Mouse (Mus musculus): Measurements from ENCODE around the gene Gm20388. TPM values are rescaled to one million over a fixed set of nuclear protein-coding genes. Genes with fewer than 3 reads are reported as not detected.

Gene Gm20388
- total RNA-seq, 2 experiments from 2014 or later: 12.7 TPM; not detected in 1

- no peak for DNase-seq
These were observed 818.0 kb downstream of the Gm20388 start for GRCm38 (mm10) chr8:120728488-120729160.

- no peak for DNase-seq
These were observed 820.9 kb downstream of the Gm20388 start for GRCm38 (mm10) chr8:120731582-120731981.

- DNase-seq: no peak
These were observed 821.4 kb downstream of the Gm20388 start for GRCm38 (mm10) chr8:120732068-120732467.

- peak; percentile 75 to 83 for DNase-seq
These were observed 825.3 kb downstream of the Gm20388 start, which contains the start of gene Irf8 for GRCm38 (mm10) chr8:120735770-120736481. Irf8 (plus strand) TSS chr8:120736358.

GRCm38 (mm10) chr8:120736486-120736885 lies 825.8 kb downstream of the Gm20388 start:
- no peak for DNase-seq

- DNase-seq: no peak
These were observed 826.5 kb downstream of the Gm20388 start for GRCm38 (mm10) chr8:120737166-120737565.

- DNase-seq: no peak
These were observed 828.1 kb downstream of the Gm20388 start for GRCm38 (mm10) chr8:120738771-120739170.

GRCm38 (mm10) chr8:120739526-120739925 lies 828.9 kb downstream of the Gm20388 start:
- no peak for DNase-seq

GRCm38 (mm10) chr8:120740579-120740978 lies 829.9 kb downstream of the Gm20388 start:
- DNase-seq: no peak

GRCm38 (mm10) chr8:120741001-120741400 lies 830.4 kb downstream of the Gm20388 start:
- DNase-seq: no peak

- DNase-seq: no peak
These were observed 831.3 kb downstream of the Gm20388 start for GRCm38 (mm10) chr8:120741815-120742530.

- DNase-seq: no peak
These were observed 832.7 kb downstream of the Gm20388 start for GRCm38 (mm10) chr8:120743149-120743897.

- no peak for DNase-seq
These were observed 833.3 kb downstream of the Gm20388 start for GRCm38 (mm10) chr8:120743898-120744290.

- DNase-seq: no peak
These were observed 833.8 kb downstream of the Gm20388 start for GRCm38 (mm10) chr8:120744448-120744847.

GRCm38 (mm10) chr8:120745226-120745625 lies 834.6 kb downstream of the Gm20388 start:
- DNase-seq: no peak

GRCm38 (mm10) chr8:120746007-120746701 lies 835.5 kb downstream of the Gm20388 start:
- no peak for DNase-seq

GRCm38 (mm10) chr8:120747286-120747685 lies 836.6 kb downstream of the Gm20388 start:
- no peak for DNase-seq

- no peak for DNase-seq
These were observed 840.0 kb downstream of the Gm20388 start for GRCm38 (mm10) chr8:120750616-120751015.

GRCm38 (mm10) chr8:120751226-120752081 lies 840.8 kb downstream of the Gm20388 start:
- no peak for DNase-seq

GRCm38 (mm10) chr8:120752082-120752452 lies 841.4 kb downstream of the Gm20388 start:
- DNase-seq: no peak

- no peak for DNase-seq
These were observed 842.8 kb downstream of the Gm20388 start for GRCm38 (mm10) chr8:120753476-120753875.
